Comparison of ENCODE assay signal across 10 mouse cellular contexts in the genomic region with DNA sequence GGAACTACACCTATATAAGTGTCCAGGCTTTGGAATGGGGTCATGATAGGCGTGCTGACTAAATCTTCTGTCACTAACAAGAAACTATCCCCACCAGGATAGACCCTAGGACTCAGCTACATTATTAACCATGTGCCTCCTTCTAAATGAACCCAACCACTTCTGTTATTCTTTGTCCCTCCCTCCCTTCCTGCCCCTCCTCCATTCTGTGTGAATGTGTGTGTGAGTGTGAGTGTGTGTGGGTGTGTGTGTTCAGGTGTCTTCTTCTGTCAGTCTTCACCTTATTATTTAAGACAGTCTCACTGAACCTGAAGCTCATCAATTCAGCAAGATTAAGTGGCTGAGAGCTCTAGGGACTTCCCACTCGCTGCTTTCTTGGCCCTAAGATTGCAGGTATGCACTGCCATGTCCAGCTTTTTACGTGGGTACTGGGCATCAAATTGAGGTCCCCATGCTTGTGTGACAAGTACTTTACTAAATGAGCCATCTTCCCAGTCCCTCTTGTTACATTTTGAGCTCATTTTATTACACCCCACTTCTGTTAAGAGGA. TPM values are rescaled to one million over a fixed set of nuclear protein-coding genes. Genes with fewer than 3 reads are reported as not detected.
DNase-seq lines count a peak whose midpoint lies in the region; ATAC-seq and TF ChIP-seq lines count a peak whose summit lies in the region.
"Had no signal": no experiment of that assay in that cellular context is flagged by ENCODE, and none has a peak within 500 bp of the region (broad histone marks: within the 10 kb centered on the region; RNA-seq: fewer than 3 reads in every experiment).

No protein-coding gene starts in this region.

- no peak overlapping the region for H3K27ac ChIP-seq in forebrain, embryonic 13.5 days
- no peak overlapping the region for H3K27ac ChIP-seq in forebrain, embryonic 11.5 days (ENCODE audit: low read depth, low read length)
- no peak overlapping the region for H3K27ac ChIP-seq in neural tube, embryonic 12.5 days
- peak overlapping the region; percentile 29; the same call in 1 of the 2 replicates for H3K27ac ChIP-seq in forebrain, postnatal 0 days (ENCODE audit: low read depth, low read length)
- peak overlapping the region; percentile 47; the same call in 1 of the 2 replicates for H3K27ac ChIP-seq in midbrain, postnatal 0 days (ENCODE audit: low read depth, low read length)
- H3K27ac ChIP-seq: limb, embryonic 15.5 days had no signal

- H3K36me3 ChIP-seq in forebrain, embryonic 13.5 days (ENCODE audit: poor library complexity, severe bottlenecking), result no peaks in the 10 kb centered on the region
- H3K36me3 ChIP-seq in forebrain, embryonic 11.5 days (ENCODE audit: control insufficient read depth, insufficient read depth, low read length), result no peaks in the 10 kb centered on the region
- H3K36me3 ChIP-seq in neural tube, embryonic 12.5 days, result no peaks in the 10 kb centered on the region
- no peaks in the 10 kb centered on the region for H3K36me3 ChIP-seq in forebrain, postnatal 0 days (ENCODE audit: insufficient read depth)
- no peaks in the 10 kb centered on the region for H3K36me3 ChIP-seq in midbrain, postnatal 0 days (ENCODE audit: insufficient read depth, low read length)
- H3K36me3 ChIP-seq: limb, embryonic 15.5 days had no signal

- no peaks in the 10 kb centered on the region for H3K9me3 ChIP-seq in forebrain, embryonic 13.5 days (replicated peaks)
- no peaks in the 10 kb centered on the region for H3K9me3 ChIP-seq in forebrain, embryonic 11.5 days (ENCODE audit: control insufficient read depth, low read length)
- H3K9me3 ChIP-seq in neural tube, embryonic 12.5 days, result no peaks in the 10 kb centered on the region
- no peaks in the 10 kb centered on the region for H3K9me3 ChIP-seq in forebrain, postnatal 0 days (ENCODE audit: low read length)
- no peaks in the 10 kb centered on the region for H3K9me3 ChIP-seq in midbrain, postnatal 0 days (ENCODE audit: low read length)
- H3K9me3 ChIP-seq: limb, embryonic 15.5 days had no signal

- peak overlapping the region; percentile 93 for H3K4me2 ChIP-seq in forebrain, embryonic 13.5 days
- H3K4me2 ChIP-seq in forebrain, embryonic 11.5 days (ENCODE audit: low read depth, low read length, severe bottlenecking), result no peak overlapping the region; the same call in 1 of the 2 replicates
- H3K4me2 ChIP-seq in neural tube, embryonic 12.5 days (replicated peaks), result peak overlapping the region; percentile 92
- peak overlapping the region; percentile 87 for H3K4me2 ChIP-seq in forebrain, postnatal 0 days (ENCODE audit: low read depth)
- peak overlapping the region; percentile 84 for H3K4me2 ChIP-seq in midbrain, postnatal 0 days (ENCODE audit: low read depth, low read length, poor library complexity, severe bottlenecking)
- H3K4me2 ChIP-seq: limb, embryonic 15.5 days had no signal

- no peak for ATAC-seq in forebrain, embryonic 13.5 days
- ATAC-seq in forebrain, embryonic 11.5 days (replicated peaks; ENCODE audit: low FRiP score), result no peak
- no peak for ATAC-seq in neural tube, embryonic 12.5 days (ENCODE audit: low FRiP score, low read depth)
- ATAC-seq in forebrain, postnatal 0 days, result no peak
- no peak for ATAC-seq in midbrain, postnatal 0 days (ENCODE audit: low FRiP score)
- ATAC-seq: intestine, embryonic 16.5 days had no signal

- peak overlapping the region; percentile 75; the same call in 1 of the 2 replicates for H3K9ac ChIP-seq in forebrain, embryonic 13.5 days
- no peak overlapping the region for H3K9ac ChIP-seq in forebrain, embryonic 11.5 days (ENCODE audit: low read length)
- no peak overlapping the region for H3K9ac ChIP-seq in neural tube, embryonic 12.5 days
- peak overlapping the region; percentile 78 for H3K9ac ChIP-seq in forebrain, postnatal 0 days
- H3K9ac ChIP-seq in midbrain, postnatal 0 days (replicated peaks; ENCODE audit: low read length, poor library complexity, severe bottlenecking), result no peak overlapping the region
- H3K9ac ChIP-seq: limb, embryonic 15.5 days had no signal

- H3K4me1 ChIP-seq in forebrain, embryonic 13.5 days, result peaks cover 38% of the 10 kb centered on the region
- H3K4me1 ChIP-seq in forebrain, embryonic 11.5 days (replicated peaks; ENCODE audit: control insufficient read depth, insufficient read depth, low read length), result peaks cover 16% of the 10 kb centered on the region; the same call in 1 of the 2 replicates
- H3K4me1 ChIP-seq in neural tube, embryonic 12.5 days, result peaks cover 22% of the 10 kb centered on the region
- H3K4me1 ChIP-seq in forebrain, postnatal 0 days (ENCODE audit: insufficient read depth), result peaks cover 16% of the 10 kb centered on the region; the same call in 1 of the 2 replicates
- peaks cover 14% of the 10 kb centered on the region; the same call in 1 of the 2 replicates for H3K4me1 ChIP-seq in midbrain, postnatal 0 days (ENCODE audit: insufficient read depth, low read length)

- H3K4me3 ChIP-seq in forebrain, embryonic 13.5 days, result peak overlapping the region; percentile 70
- no peak overlapping the region for H3K4me3 ChIP-seq in forebrain, embryonic 11.5 days (ENCODE audit: low read depth, low read length)
- H3K4me3 ChIP-seq in neural tube, embryonic 12.5 days, result no peak overlapping the region
- peak overlapping the region; percentile 64 for H3K4me3 ChIP-seq in forebrain, postnatal 0 days (ENCODE audit: low read depth, low read length)
- H3K4me3 ChIP-seq in midbrain, postnatal 0 days (ENCODE audit: low read depth, low read length), result peak overlapping the region; percentile 78
- H3K4me3 ChIP-seq: limb, embryonic 15.5 days had no signal

- H3K27me3 ChIP-seq in forebrain, embryonic 13.5 days, result 0 out of 2 replicates have a peak, but pooled peaks cover 4% of the 10 kb centered on the region
- peaks cover 6% of the 10 kb centered on the region; the same call in 1 of the 2 replicates for H3K27me3 ChIP-seq in forebrain, embryonic 11.5 days (ENCODE audit: control insufficient read depth, insufficient read depth, low read length)
- H3K27me3 ChIP-seq in neural tube, embryonic 12.5 days (replicated peaks), result 0 out of 2 replicates have a peak, but pooled peaks cover 3% of the 10 kb centered on the region
- no peaks in the 10 kb centered on the region for H3K27me3 ChIP-seq in forebrain, postnatal 0 days (ENCODE audit: insufficient read depth, low read length)
- H3K27me3 ChIP-seq in midbrain, postnatal 0 days (ENCODE audit: insufficient read depth, low read length), result no peaks in the 10 kb centered on the region

- DNase-seq in forebrain, embryonic 11.5 days (ENCODE audit: low spot score), result no peak
- no peak for DNase-seq in neural tube, embryonic 10.5 days (ENCODE audit: extremely low spot score, low spot score)
- DNase-seq in forebrain, postnatal 0 days, result no peak
- no peak for DNase-seq in midbrain, postnatal 0 days (ENCODE audit: low spot score)
- no peak for DNase-seq in lung, postnatal 4 days
- no peak for DNase-seq in adipocyte (ENCODE audit: low spot score)

- WGBS in forebrain, embryonic 13.5 days, result 63% methylated on average over 3 of the region's 3 CpGs
- WGBS in forebrain, embryonic 11.5 days, result 72% methylated on average over 3 of the region's 3 CpGs
- WGBS in neural tube, embryonic 12.5 days, result 60% methylated on average over 3 of the region's 3 CpGs
- 72% methylated on average over 3 of the region's 3 CpGs for WGBS in forebrain, postnatal 0 days
- WGBS in midbrain, postnatal 0 days, result 46% methylated on average over 3 of the region's 3 CpGs

- TF ChIP-seq CTCF in forebrain, postnatal 0 days (IDR thresholded peaks at IDR 0.05; ENCODE audit: low read depth), result no peak
- TF ChIP-seq CTCF in midbrain, postnatal 0 days (IDR thresholded peaks at IDR 0.05), result no peak

RNA-seq across cellular contexts. Expression of a gene that starts 58.9 kb away (rescaled TPM):
- 15.8 and 20.0 TPM in 2 replicates for polyA plus RNA-seq in forebrain, embryonic 13.5 days (2015; fragmentation: Nextera tagmentation; extraction: Ambion mirVana)
- 7.3 and 9.5 TPM in 2 replicates for polyA plus RNA-seq in forebrain, embryonic 11.5 days (2014; fragmentation: Nextera tagmentation; extraction: Ambion mirVana)
- 14.8 and 16.5 TPM in 2 replicates for polyA plus RNA-seq in neural tube, embryonic 12.5 days (2016; fragmentation: Nextera tagmentation; extraction: Ambion mirVana)
- 51.5 and 53.2 TPM in 2 replicates for total RNA-seq in forebrain, postnatal 0 days (2014; rRNA removed)
- 13.8 and 21.3 TPM in 2 replicates for polyA plus RNA-seq in forebrain, postnatal 0 days (2015; fragmentation: Nextera tagmentation; extraction: Ambion mirVana)
- total RNA-seq in midbrain, postnatal 0 days (2014; rRNA removed), result 48.8 and 57.4 TPM in 2 replicates
- 17.7 and 19.6 TPM in 2 replicates for polyA plus RNA-seq in midbrain, postnatal 0 days (2015; fragmentation: Nextera tagmentation; extraction: Ambion mirVana)

Comparison
In these comparisons a context has a peak if more than half of its experiments do, and no peak if none do; other contexts are left out.
1. H3K27ac ChIP-seq: peak in forebrain, postnatal 0 days (single experiment) and midbrain, postnatal 0 days (single experiment); none in forebrain, embryonic 13.5 days (single experiment), forebrain, embryonic 11.5 days (single experiment) and neural tube, embryonic 12.5 days (single experiment).
2. H3K4me3 ChIP-seq: peak in forebrain, embryonic 13.5 days (single experiment), forebrain, postnatal 0 days (single experiment) and midbrain, postnatal 0 days (single experiment); none in forebrain, embryonic 11.5 days (single experiment) and neural tube, embryonic 12.5 days (single experiment).
3. H3K9ac ChIP-seq: peak in forebrain, embryonic 13.5 days (single experiment) and forebrain, postnatal 0 days (single experiment); none in forebrain, embryonic 11.5 days (single experiment), neural tube, embryonic 12.5 days (single experiment) and midbrain, postnatal 0 days (single experiment).